16 mouse cellular contexts compared by ENCODE assay signal in the genomic region with DNA sequence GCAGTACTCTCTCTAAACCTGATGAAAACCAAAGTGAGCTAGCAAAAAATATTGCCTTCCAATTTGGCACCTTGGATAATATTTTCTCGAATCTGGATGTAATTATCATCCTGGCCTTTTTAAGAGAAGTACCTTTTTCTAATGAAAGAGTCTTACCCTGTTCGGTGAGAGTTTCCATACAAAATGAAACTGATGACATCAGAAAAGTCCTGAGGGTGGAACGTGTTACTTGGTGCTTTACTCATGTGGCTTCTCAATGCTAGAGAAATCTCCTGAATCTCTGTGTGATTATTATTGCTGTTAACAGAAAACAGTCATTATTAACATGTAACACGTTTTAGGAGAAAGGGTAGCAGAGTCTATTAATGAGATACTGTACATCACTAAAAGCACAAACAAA.
"Had no signal": no experiment of that assay in that cellular context is flagged by ENCODE, and none has a peak within 500 bp of the region (broad histone marks: within the 10 kb centered on the region; RNA-seq: fewer than 3 reads in every experiment).

No protein-coding gene starts in this region.

- H3K27me3 ChIP-seq: neural tube, embryonic 13.5 days; neural tube, embryonic 15.5 days; stomach, embryonic 15.5 days had no signal

- H3K9me3 ChIP-seq: neural tube, embryonic 13.5 days; neural tube, embryonic 15.5 days; stomach, embryonic 15.5 days had no signal

- H3K4me3 ChIP-seq: neural tube, embryonic 13.5 days; neural tube, embryonic 15.5 days; stomach, embryonic 15.5 days had no signal

- DNase-seq: retina, postnatal 1 day; right cerebral cortex, adult 18-20 months; right cerebral cortex, postnatal 14 days; right cerebral cortex, postnatal 25 days; right cerebral cortex, postnatal 4 days; spleen, adult 18-20 months; thymus, adult 18-20 months; thymus, adult 2 months; thymus, postnatal 14 days; thymus, postnatal 25 days; thymus, postnatal 36 days; thymus, postnatal 4 days had no signal

- H3K27ac ChIP-seq: neural tube, embryonic 13.5 days; neural tube, embryonic 15.5 days; stomach, embryonic 15.5 days; stomach, postnatal 0 days had no signal

- H3K4me2 ChIP-seq: neural tube, embryonic 13.5 days; neural tube, embryonic 15.5 days; stomach, embryonic 15.5 days had no signal

- H3K9ac ChIP-seq: neural tube, embryonic 13.5 days; neural tube, embryonic 15.5 days; stomach, embryonic 15.5 days had no signal

- H3K4me1 ChIP-seq: neural tube, embryonic 13.5 days; neural tube, embryonic 15.5 days; stomach, embryonic 15.5 days had no signal
